Mouse (Mus musculus): ENCODE measurements around the gene Gm5129.

GRCm38 (mm10) chr5:29772038-29772437 lies 36.3 kb upstream of the Gm5129 start:
- TF ChIP-seq CTCF (IDR thresholded peaks at IDR 0.05; ENCODE audit: extremely low read depth, insufficient read depth, low read length) = no peak
- TF ChIP-seq POLR2A (IDR thresholded peaks at IDR 0.05; ENCODE audit: extremely low read depth, insufficient read depth, low read length) = no peak

All from cortical plate, adult 2 months (tissue).